Mouse (Mus musculus) forebrain, embryonic 12.5 days (tissue): ENCODE measurements at regions not wholly inside any gene's neighbourhood (a gene's known extent, or its start where the extent isn't known, plus 50 kb on each side); places are given as distances from the start of the nearest gene placed in this dataset.

Experiments used
- ATAC-seq: fragments of 200-750 bp; cut with Nextera tagmentation; 2 replicates; pipeline ENCODE4 v1.8.0; 2017; ENCODE audit warnings: moderate TSS enrichment; ENCODE audit not compliant: low FRiP score
- H3K27ac ChIP-seq: fragments of 300-500 bp; sonication (generic); 2 replicates; pipeline ENCODE4 v1.5.1; 2016; ENCODE audit warnings: mild to moderate bottlenecking
- H3K27me3 ChIP-seq: fragments of 300-500 bp; sonication (generic); 2 replicates; pipeline ENCODE4 v1.6.1; 2016; ENCODE audit warnings: mild to moderate bottlenecking
- H3K36me3 ChIP-seq: fragments of 300-500 bp; sonication (generic); replicated peaks from 2 replicates; pipeline ENCODE4 v1.6.1; 2016; ENCODE audit warnings: mild to moderate bottlenecking
- H3K4me1 ChIP-seq: fragments of 300-500 bp; sonication (generic); 2 replicates; pipeline ENCODE4 v1.6.1; 2016
- H3K4me2 ChIP-seq: fragments of 300-500 bp; sonication (generic); 2 replicates; pipeline ENCODE4 v1.6.1; 2016; ENCODE audit warnings: mild to moderate bottlenecking, moderate library complexity
- H3K4me3 ChIP-seq: fragments of 300-500 bp; sonication (generic); replicated peaks from 2 replicates; pipeline ENCODE4 v1.5.1; 2016; ENCODE audit warnings: mild to moderate bottlenecking
- H3K9ac ChIP-seq: fragments of 300-500 bp; sonication (generic); 2 replicates; pipeline ENCODE4 v1.6.1; 2016; ENCODE audit warnings: mild to moderate bottlenecking
- H3K9me3 ChIP-seq: fragments of 300-500 bp; sonication (generic); 2 replicates; pipeline ENCODE4 v1.6.1; 2016
- WGBS: fragments of 180-500 bp; shearing (Covaris S2); methylation state at CpG from one replicate; pipeline ENCODE4 v1.1.7; 2016; 5-methylcytosine and 5-hydroxymethylcytosine counted together

DNA sequence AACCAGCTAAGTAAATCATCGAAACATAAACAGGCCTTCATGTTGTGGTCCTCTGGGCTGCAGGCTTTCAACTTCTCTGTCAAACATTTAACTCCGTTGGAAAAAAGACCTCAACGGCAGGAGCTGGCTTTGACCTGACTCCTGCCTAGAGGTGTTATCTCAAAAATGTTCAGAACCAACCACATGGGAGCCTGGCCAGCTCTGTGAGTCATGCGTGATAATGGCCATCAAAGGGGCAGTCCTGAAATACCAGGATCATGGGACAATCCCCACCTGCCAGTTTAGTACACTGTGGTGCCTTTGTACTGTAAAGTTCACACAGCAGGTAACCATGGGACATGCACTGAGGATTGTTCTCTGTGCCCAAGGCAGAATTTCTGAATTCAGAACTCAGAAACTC is 251.4 kb upstream of the Mon1b start:
- 72% methylated on average over 4 of the region's 4 CpGs for WGBS

DNA sequence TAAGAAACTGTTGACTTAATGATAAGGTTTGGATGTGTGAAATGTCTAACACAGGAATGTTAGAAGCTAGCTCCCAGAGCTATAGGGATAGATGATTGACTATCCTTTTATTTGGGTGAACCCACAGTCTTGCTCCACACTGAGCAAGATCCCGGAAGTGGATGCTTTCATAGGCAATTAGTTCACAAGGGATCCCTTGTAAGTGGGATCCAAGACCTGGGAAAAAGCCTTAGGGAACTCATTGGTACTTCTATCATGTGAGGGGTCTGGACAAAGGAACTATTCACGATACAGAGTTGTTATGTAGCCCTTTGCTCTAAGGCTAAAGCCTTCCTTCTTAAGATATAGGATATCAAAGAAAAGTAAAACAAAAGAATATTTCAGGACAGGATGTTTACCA is 245.9 kb upstream of the Mon1b start:
- Histone ChIP-seq H3K36me3 (no peaks in the 10 kb centered on the region), H3K9ac (no peak overlapping the region), H3K4me3 (no peak overlapping the region), H3K27ac (no peak overlapping the region), H3K9me3 (no peaks in the 10 kb centered on the region), H3K4me2 (no peak overlapping the region), H3K27me3 (no peaks in the 10 kb centered on the region), H3K4me1 (no peaks in the 10 kb centered on the region)
- ATAC-seq: no peak
- WGBS: 21% methylated on average over 2 of the region's 2 CpGs

More for the DNA sequence above, 251.4 kb upstream of the Mon1b start:
- no peak overlapping the region for H3K4me3 ChIP-seq
- no peak for ATAC-seq
- no peak overlapping the region for H3K4me2 ChIP-seq
- H3K36me3 ChIP-seq: no peaks in the 10 kb centered on the region
- no peaks in the 10 kb centered on the region for H3K4me1 ChIP-seq
- no peak overlapping the region for H3K9ac ChIP-seq
- no peaks in the 10 kb centered on the region for H3K27me3 ChIP-seq
- H3K9me3 ChIP-seq: no peaks in the 10 kb centered on the region
- no peak overlapping the region for H3K27ac ChIP-seq

DNA sequence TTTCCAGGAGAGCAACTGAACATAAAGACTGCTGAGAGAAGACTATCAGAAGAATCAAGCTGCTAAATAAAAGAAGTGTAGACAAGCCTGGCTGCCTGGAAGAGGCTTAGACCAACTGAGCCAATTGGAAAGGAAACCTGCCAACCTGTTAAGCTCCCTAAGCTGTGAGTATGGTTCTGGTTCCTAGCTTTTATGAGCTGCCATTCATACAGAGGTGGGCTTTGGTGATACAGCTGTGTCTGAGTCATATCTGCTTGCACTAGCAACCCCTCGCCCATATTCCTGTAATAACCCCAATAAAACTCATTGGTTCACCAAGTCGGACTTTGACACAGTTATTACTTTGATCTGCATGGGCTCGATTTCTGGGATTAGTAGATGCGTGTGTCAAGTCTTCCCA is 245.3 kb upstream of the Mon1b start:
- Histone ChIP-seq H3K4me3 (no peak overlapping the region), H3K4me1 (no peaks in the 10 kb centered on the region), H3K27me3 (no peaks in the 10 kb centered on the region), H3K9ac (no peak overlapping the region), H3K27ac (no peak overlapping the region), H3K4me2 (no peak overlapping the region), H3K36me3 (no peaks in the 10 kb centered on the region), H3K9me3 (no peaks in the 10 kb centered on the region)
- 90% methylated on average over 4 of the region's 4 CpGs for WGBS
- ATAC-seq: no peak

DNA sequence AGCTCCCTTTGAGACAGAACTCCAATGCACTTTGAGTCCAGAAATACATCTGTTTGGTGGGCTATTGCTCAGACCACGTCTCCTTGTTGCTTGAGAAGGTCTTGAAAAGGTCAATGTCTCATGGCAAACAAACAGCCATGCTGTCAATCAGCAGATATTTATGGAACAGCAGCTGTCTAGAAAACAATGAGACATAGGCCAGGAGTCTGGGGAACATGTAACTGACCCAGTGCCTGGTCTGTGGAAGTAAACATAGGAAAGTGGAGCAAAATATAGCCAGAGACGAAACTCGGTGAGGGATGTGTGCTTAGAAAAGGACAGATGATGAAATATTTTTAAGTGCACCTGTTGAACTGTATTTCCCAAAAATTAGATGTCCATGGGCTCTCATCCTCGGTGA is 241.1 kb upstream of the Mon1b start:
- WGBS: 76% methylated on average over 4 of the region's 4 CpGs
- H3K27me3 ChIP-seq: no peaks in the 10 kb centered on the region
- no peak for ATAC-seq
- H3K36me3 ChIP-seq: no peaks in the 10 kb centered on the region
- no peak overlapping the region for H3K4me2 ChIP-seq
- no peak overlapping the region for H3K9ac ChIP-seq
- H3K27ac ChIP-seq: no peak overlapping the region
- H3K4me1 ChIP-seq: no peaks in the 10 kb centered on the region
- no peak overlapping the region for H3K4me3 ChIP-seq
- H3K9me3 ChIP-seq: no peaks in the 10 kb centered on the region

DNA sequence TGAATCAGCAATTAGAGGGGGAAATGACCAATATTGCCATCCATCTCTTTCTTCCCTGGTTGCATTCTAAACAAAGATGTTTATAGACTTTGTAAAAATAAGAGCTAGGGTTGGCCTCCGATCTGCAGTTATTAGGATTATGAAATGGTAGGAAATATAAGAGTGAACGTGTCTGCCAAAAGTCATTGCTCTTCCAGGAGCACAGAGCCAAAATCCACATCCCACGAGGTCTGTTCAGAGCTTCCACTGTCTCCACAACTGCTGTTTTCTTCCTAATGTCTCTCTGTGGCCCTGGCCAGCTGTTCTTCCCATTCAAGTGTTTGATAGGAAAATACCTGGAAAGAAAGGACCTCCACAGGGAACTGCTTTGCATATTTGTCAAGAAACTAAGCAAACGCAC is 230.2 kb upstream of the Mon1b start:
- ATAC-seq: no peak
- WGBS: 64% methylated on average over 4 of the region's 4 CpGs
- no peaks in the 10 kb centered on the region for H3K4me1 ChIP-seq
- H3K36me3 ChIP-seq: no peaks in the 10 kb centered on the region
- no peak overlapping the region for H3K4me2 ChIP-seq
- no peaks in the 10 kb centered on the region for H3K27me3 ChIP-seq
- H3K9me3 ChIP-seq: no peaks in the 10 kb centered on the region
- H3K27ac ChIP-seq: no peak overlapping the region
- H3K4me3 ChIP-seq: no peak overlapping the region
- no peak overlapping the region for H3K9ac ChIP-seq

DNA sequence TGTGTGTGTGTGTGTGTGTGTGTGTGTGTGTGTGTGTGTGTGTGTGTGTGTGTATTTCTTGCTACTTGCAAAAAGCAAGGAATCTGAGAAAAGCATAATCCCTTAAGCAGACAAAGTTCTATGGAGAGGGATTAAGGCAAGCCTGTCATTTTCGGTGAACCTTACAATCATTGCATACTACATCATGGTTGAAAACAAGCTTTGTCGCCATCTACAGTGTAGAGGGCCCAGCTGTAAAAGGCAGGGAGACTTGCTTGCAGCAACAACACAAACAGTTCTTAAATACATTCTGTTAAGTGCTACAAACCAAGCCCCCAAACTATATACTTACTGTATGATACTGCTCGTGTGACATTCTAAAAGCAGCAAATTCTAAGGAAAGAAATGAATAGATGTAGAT is 216.0 kb upstream of the Mon1b start:
- H3K4me3 ChIP-seq: no peak overlapping the region
- WGBS: 69% methylated on average over 3 of the region's 3 CpGs
- ATAC-seq: no peak
- no peaks in the 10 kb centered on the region for H3K9me3 ChIP-seq
- H3K9ac ChIP-seq: no peak overlapping the region
- H3K27ac ChIP-seq: no peak overlapping the region
- no peaks in the 10 kb centered on the region for H3K27me3 ChIP-seq
- H3K36me3 ChIP-seq: no peaks in the 10 kb centered on the region
- H3K4me1 ChIP-seq: no peaks in the 10 kb centered on the region
- H3K4me2 ChIP-seq: no peak overlapping the region

- ATAC-seq: no peak
- Histone ChIP-seq H3K4me2 (no peak overlapping the region), H3K27ac (no peak overlapping the region), H3K4me1 (no peaks in the 10 kb centered on the region), H3K27me3 (no peaks in the 10 kb centered on the region), H3K9me3 (no peaks in the 10 kb centered on the region), H3K4me3 (no peak overlapping the region), H3K9ac (no peak overlapping the region), H3K36me3 (no peaks in the 10 kb centered on the region)
- WGBS: 85% methylated on average over 2 of the region's 2 CpGs
These were observed 212.7 kb upstream of the Mon1b start for GRCm38 (mm10) chr8:113422651-113423050.

DNA sequence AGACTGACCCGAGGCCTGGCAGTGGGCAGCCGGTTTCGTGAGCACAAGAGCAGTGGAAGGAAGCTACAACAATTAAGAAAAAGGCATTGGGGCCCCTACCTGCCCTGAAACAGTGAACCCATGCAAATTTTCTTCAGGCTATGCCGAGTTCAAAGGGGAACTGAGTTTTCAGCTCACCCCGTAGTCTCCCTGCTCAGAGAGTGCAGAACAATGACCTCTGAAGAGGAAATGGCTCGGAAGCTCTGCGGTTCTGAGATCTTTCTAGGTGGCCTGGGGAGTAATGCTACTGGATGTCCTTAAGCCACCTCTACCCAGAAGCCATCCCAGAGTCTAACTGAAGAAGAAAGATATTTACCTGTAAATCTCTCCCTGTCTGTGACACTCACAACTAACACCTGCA is 196.3 kb upstream of the Mon1b start:
- Histone ChIP-seq H3K27me3 (no peaks in the 10 kb centered on the region), H3K27ac (no peak overlapping the region), H3K4me2 (no peak overlapping the region), H3K4me3 (no peak overlapping the region), H3K4me1 (no peaks in the 10 kb centered on the region), H3K9me3 (no peaks in the 10 kb centered on the region), H3K36me3 (no peaks in the 10 kb centered on the region), H3K9ac (no peak overlapping the region)
- WGBS: 74% methylated on average over 7 of the region's 7 CpGs
- no peak for ATAC-seq

DNA sequence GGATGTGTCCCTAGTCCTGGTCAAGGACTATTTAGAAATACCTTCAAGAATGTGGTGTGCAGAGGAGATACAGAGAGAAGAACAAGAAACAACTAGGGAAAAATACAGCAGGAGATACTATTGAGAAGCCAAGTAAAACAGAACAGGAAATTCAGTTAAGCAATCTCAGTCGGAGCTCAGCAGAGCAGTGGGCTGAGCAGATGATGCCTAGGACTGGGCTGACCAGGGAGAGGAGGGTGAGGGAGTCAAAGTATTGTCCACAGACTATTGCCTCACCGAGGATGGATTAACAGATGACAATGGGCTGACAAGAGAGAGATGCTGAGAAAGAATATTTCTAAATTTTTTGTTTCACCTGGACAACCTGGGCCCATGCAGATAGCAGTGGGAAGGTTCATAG is 181.4 kb upstream of the Mon1b start:
- 76% methylated on average over 2 of the region's 2 CpGs for WGBS
- Histone ChIP-seq H3K27ac (no peak overlapping the region), H3K4me1 (no peaks in the 10 kb centered on the region), H3K4me3 (no peak overlapping the region), H3K9me3 (no peaks in the 10 kb centered on the region), H3K27me3 (no peaks in the 10 kb centered on the region), H3K36me3 (no peaks in the 10 kb centered on the region), H3K4me2 (no peak overlapping the region), H3K9ac (no peak overlapping the region)
- ATAC-seq: no peak

- WGBS: 84% methylated on average over 9 of the region's 9 CpGs
- Histone ChIP-seq H3K9me3 (no peaks in the 10 kb centered on the region), H3K27me3 (no peaks in the 10 kb centered on the region), H3K27ac (no peak overlapping the region), H3K4me1 (no peaks in the 10 kb centered on the region), H3K4me2 (no peak overlapping the region), H3K4me3 (no peak overlapping the region), H3K36me3 (no peaks in the 10 kb centered on the region), H3K9ac (no peak overlapping the region)
- ATAC-seq: no peak
These were observed 170.8 kb upstream of the Mon1b start for GRCm38 (mm10) chr8:113464625-113465024.

DNA sequence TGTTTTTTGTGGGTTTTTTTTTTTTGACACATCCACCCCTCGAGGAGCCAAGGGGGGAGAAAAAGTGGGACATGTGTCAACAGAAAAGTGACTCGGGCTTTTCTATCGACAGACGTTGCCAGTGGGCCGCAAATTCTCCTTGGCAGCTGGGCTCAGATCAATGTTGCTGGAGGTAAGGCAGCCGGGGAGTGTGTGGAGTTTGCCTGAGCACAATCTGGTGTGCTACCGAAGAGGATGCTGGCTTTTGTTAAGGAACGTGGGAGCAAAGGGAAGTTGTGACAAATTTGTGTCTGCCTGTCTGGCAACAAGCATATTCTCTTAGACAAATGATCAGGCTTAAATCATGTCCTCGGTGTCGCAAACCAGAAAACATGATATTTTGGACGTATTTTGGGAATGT is 170.2 kb upstream of the Mon1b start:
- H3K9me3 ChIP-seq: no peaks in the 10 kb centered on the region
- no peak overlapping the region for H3K4me2 ChIP-seq
- WGBS: 77% methylated on average over 11 of the region's 11 CpGs
- no peak overlapping the region for H3K27ac ChIP-seq
- H3K27me3 ChIP-seq: no peaks in the 10 kb centered on the region
- H3K4me1 ChIP-seq: no peaks in the 10 kb centered on the region
- H3K36me3 ChIP-seq: no peaks in the 10 kb centered on the region
- H3K4me3 ChIP-seq: no peak overlapping the region
- no peak overlapping the region for H3K9ac ChIP-seq
- ATAC-seq: no peak

DNA sequence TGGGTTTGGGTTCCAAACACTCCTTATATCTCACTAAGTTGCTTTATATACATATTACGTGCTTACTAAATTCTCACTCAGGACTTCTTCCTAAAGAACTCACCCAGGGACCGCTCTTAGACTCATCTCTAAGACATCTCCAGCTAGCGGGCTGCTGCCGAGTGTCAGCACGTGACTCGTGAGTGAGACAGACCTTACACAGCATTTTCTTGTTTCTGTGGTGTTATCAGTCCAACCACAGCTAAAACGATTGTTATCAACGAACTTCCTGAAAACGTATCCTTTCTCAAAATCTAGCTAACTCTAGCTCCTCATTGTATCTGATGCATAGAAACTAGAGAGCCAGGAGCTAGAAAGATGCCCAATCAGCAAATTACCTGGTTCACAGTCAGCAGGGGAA is 168.7 kb upstream of the Mon1b start:
- H3K27ac ChIP-seq: no peak overlapping the region
- no peak for ATAC-seq
- H3K9me3 ChIP-seq: no peaks in the 10 kb centered on the region
- no peaks in the 10 kb centered on the region for H3K4me1 ChIP-seq
- no peaks in the 10 kb centered on the region for H3K27me3 ChIP-seq
- H3K4me2 ChIP-seq: no peak overlapping the region
- WGBS: 96% methylated on average over 9 of the region's 9 CpGs
- no peak overlapping the region for H3K9ac ChIP-seq
- H3K4me3 ChIP-seq: no peak overlapping the region
- no peaks in the 10 kb centered on the region for H3K36me3 ChIP-seq

DNA sequence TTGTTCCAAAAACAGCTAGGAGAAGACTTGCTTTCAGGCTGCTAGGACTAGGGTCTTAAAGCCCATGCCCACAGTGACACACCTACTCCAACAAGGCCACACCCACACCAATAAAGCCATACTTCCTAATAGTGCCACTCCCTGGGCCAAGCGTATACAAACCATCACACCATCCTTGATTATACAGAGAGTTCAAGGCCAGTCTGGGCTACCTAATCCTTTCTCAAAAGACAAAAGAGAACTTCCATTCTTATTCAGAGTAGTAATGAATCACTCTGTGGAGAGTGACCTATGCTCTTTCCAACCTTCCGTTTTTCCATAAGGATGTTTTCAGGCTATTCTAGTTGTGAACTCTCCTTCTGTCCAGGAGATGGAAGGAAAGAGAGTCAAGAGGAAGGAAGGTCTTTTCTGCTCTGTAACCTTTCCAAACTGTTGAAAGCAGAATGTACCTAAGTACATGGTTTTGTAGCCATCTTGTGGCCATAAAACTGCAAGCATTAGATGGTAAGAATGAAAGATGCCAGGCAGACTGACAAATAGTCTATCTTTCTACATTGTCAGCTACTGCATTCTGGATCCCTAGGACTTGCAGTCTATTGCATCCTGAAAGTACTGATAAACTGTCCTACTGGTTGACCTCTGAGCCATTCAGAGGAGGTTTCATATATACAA is 145.8 kb upstream of the Mon1b start:
- H3K4me3 ChIP-seq: no peak overlapping the region
- no peaks in the 10 kb centered on the region for H3K27me3 ChIP-seq
- no peaks in the 10 kb centered on the region for H3K9me3 ChIP-seq
- H3K36me3 ChIP-seq: no peaks in the 10 kb centered on the region
- H3K9ac ChIP-seq: no peak overlapping the region
- whole genome bisulfite sequencing: 88% methylated on average over 2 of the region's 2 CpGs
- no peak for ATAC-seq
- no peak overlapping the region for H3K4me2 ChIP-seq
- no peaks in the 10 kb centered on the region for H3K4me1 ChIP-seq
- no peak overlapping the region for H3K27ac ChIP-seq
